Mouse (Mus musculus): ENCODE measurements around the gene Cdc42ep4.

Gene Cdc42ep4

GRCm38 (mm10) chr11:113778733-113779679 lies 27.3 kb upstream of the Cdc42ep4 start:
- in situ Hi-C loops (cut with MboI; ENCODE audit: low sequenced_read_pairs), result no loop called here

GRCm38 (mm10) chr11:113777878-113778464 lies 26.3 kb upstream of the Cdc42ep4 start:
- in situ Hi-C loops (cut with MboI; ENCODE audit: low sequenced_read_pairs), result no loop called here

GRCm38 (mm10) chr11:113776851-113777511 lies 25.3 kb upstream of the Cdc42ep4 start:
- in situ Hi-C loops (cut with MboI; ENCODE audit: low sequenced_read_pairs), result no loop called here

- in situ Hi-C loops (cut with MboI; ENCODE audit: low sequenced_read_pairs), result no loop called here
Measured at GRCm38 (mm10) chr11:113774773-113775172, 23.1 kb upstream of the Cdc42ep4 start.

- in situ Hi-C loops (cut with MboI; ENCODE audit: low sequenced_read_pairs), result no loop called here
Measured at GRCm38 (mm10) chr11:113773191-113773590, 21.5 kb upstream of the Cdc42ep4 start.

- in situ Hi-C loops (cut with MboI; ENCODE audit: low sequenced_read_pairs), result no loop called here
Measured at GRCm38 (mm10) chr11:113771187-113771586, 19.5 kb upstream of the Cdc42ep4 start.

- in situ Hi-C loops (cut with MboI; ENCODE audit: low sequenced_read_pairs), result no loop called here
Measured at GRCm38 (mm10) chr11:113768356-113768755, 16.7 kb upstream of the Cdc42ep4 start.

- in situ Hi-C loops (cut with MboI; ENCODE audit: low sequenced_read_pairs), result no loop called here
Measured at GRCm38 (mm10) chr11:113767285-113767684, 15.6 kb upstream of the Cdc42ep4 start.

- in situ Hi-C loops (cut with MboI; ENCODE audit: low sequenced_read_pairs), result no loop called here
Measured at GRCm38 (mm10) chr11:113766284-113766985, 14.8 kb upstream of the Cdc42ep4 start.

- in situ Hi-C loops (cut with MboI; ENCODE audit: low sequenced_read_pairs), result no loop called here
Measured at GRCm38 (mm10) chr11:113764132-113764849, 12.6 kb upstream of the Cdc42ep4 start.

GRCm38 (mm10) chr11:113763449-113763848 lies 11.8 kb upstream of the Cdc42ep4 start:
- in situ Hi-C loops (cut with MboI; ENCODE audit: low sequenced_read_pairs), result no loop called here

- in situ Hi-C loops (cut with MboI; ENCODE audit: low sequenced_read_pairs), result no loop called here
Measured at GRCm38 (mm10) chr11:113762136-113762797, 10.6 kb upstream of the Cdc42ep4 start.

GRCm38 (mm10) chr11:113761646-113762045 lies 10.0 kb upstream of the Cdc42ep4 start:
- in situ Hi-C loops (cut with MboI; ENCODE audit: low sequenced_read_pairs), result no loop called here

- in situ Hi-C loops (cut with MboI; ENCODE audit: low sequenced_read_pairs), result no loop called here
Measured at GRCm38 (mm10) chr11:113760476-113760875, 8.8 kb upstream of the Cdc42ep4 start.

- in situ Hi-C loops (cut with MboI; ENCODE audit: low sequenced_read_pairs), result no loop called here
Measured at GRCm38 (mm10) chr11:113758851-113759250, 7.2 kb upstream of the Cdc42ep4 start.

GRCm38 (mm10) chr11:113756578-113756977 lies 4.9 kb upstream of the Cdc42ep4 start:
- in situ Hi-C loops (cut with MboI; ENCODE audit: low sequenced_read_pairs), result no loop called here

GRCm38 (mm10) chr11:113755878-113756277 lies 4.2 kb upstream of the Cdc42ep4 start:
- in situ Hi-C loops (cut with MboI; ENCODE audit: low sequenced_read_pairs), result no loop called here

- in situ Hi-C loops (cut with MboI; ENCODE audit: low sequenced_read_pairs), result no loop called here
Measured at GRCm38 (mm10) chr11:113754845-113755244, 3.2 kb upstream of the Cdc42ep4 start.

GRCm38 (mm10) chr11:113752685-113753430 lies 1.2 kb upstream of the Cdc42ep4 start:
- in situ Hi-C loops (cut with MboI; ENCODE audit: low sequenced_read_pairs), result no loop called here
